Comparison of ENCODE assay signal across 15 mouse cellular contexts in genomic region chr12:70277071-70277939, GRCm38 (mm10). TPM values are rescaled to one million over a fixed set of nuclear protein-coding genes. Genes with fewer than 3 reads are reported as not detected.
DNase-seq lines count a peak whose midpoint lies in the region; ATAC-seq and TF ChIP-seq lines count a peak whose summit lies in the region.
"Had no signal": no experiment of that assay in that cellular context is flagged by ENCODE, and none has a peak within 500 bp of the region (broad histone marks: within the 10 kb centered on the region; RNA-seq: fewer than 3 reads in every experiment).

No protein-coding gene starts in this region.

- no peaks in the 10 kb centered on the region for H3K9me3 ChIP-seq in forebrain, embryonic 12.5 days
- H3K9me3 ChIP-seq in forebrain, embryonic 10.5 days, result no peaks in the 10 kb centered on the region
- no peaks in the 10 kb centered on the region for H3K9me3 ChIP-seq in forebrain, embryonic 15.5 days
- no peaks in the 10 kb centered on the region for H3K9me3 ChIP-seq in hindbrain, embryonic 13.5 days

- no peak for TF ChIP-seq CTCF in left cerebral cortex, adult 2 months (IDR thresholded peaks at IDR 0.05)
- no peak for TF ChIP-seq CTCF in C2C12 (IDR thresholded peaks at IDR 0.05; ENCODE audit: control insufficient read depth, insufficient read depth, insufficient read length)

- H3K79me3 ChIP-seq in C2C12 (ENCODE audit: low read depth), result no peaks in the 10 kb centered on the region

- H3K79me2 ChIP-seq in C2C12 (ENCODE audit: control insufficient read depth, insufficient read depth), result no peaks in the 10 kb centered on the region

- DNase-seq in forebrain, embryonic 10.5 days (ENCODE audit: extremely low spot score, low spot score), result no peak
- no peak for DNase-seq in left cerebral cortex, adult 2 months (ENCODE audit: extremely low spot score in 1 of 2, low spot score in 2 of 2)
- no peak for DNase-seq in left cerebral cortex, postnatal 10 days (ENCODE audit: extremely low spot score in 1 of 2, low spot score in 2 of 2)
- no peak for DNase-seq in lung, postnatal 25 days (ENCODE audit: low spot score)
- DNase-seq: adrenal gland, postnatal 14 days; gastrocnemius, postnatal 10 days; layer of hippocampus, adult 9-11 months; lung, postnatal 4 days had no signal

- no peak overlapping the region for H3K4me3 ChIP-seq in forebrain, embryonic 12.5 days (replicated peaks)
- H3K4me3 ChIP-seq in forebrain, embryonic 10.5 days, result no peak overlapping the region
- no peak overlapping the region for H3K4me3 ChIP-seq in left cerebral cortex, adult 2 months
- H3K4me3 ChIP-seq in C2C12 (ENCODE audit: insufficient read depth, poor library complexity, severe bottlenecking), result no peak overlapping the region
- H3K4me3 ChIP-seq in forebrain, embryonic 15.5 days, result no peak overlapping the region
- H3K4me3 ChIP-seq in hindbrain, embryonic 13.5 days, result no peak overlapping the region

- H3ac ChIP-seq in C2C12 (ENCODE audit: control insufficient read depth, insufficient read length, low read depth), result no peak overlapping the region

- intact Hi-C loops in left cerebral cortex, adult 2 months (cut with DNase I), result no loop called here
- intact Hi-C loops in left cerebral cortex, postnatal 10 days (cut with DNase I), result no loop called here

- H3K9ac ChIP-seq in forebrain, embryonic 12.5 days, result no peak overlapping the region
- no peak overlapping the region for H3K9ac ChIP-seq in forebrain, embryonic 15.5 days (replicated peaks)
- H3K9ac ChIP-seq in hindbrain, embryonic 13.5 days, result no peak overlapping the region
- H3K9ac ChIP-seq: liver, embryonic 14.5 days had no signal

- H3K4me2 ChIP-seq in forebrain, embryonic 12.5 days, result no peak overlapping the region
- H3K4me2 ChIP-seq in forebrain, embryonic 15.5 days (replicated peaks), result no peak overlapping the region
- no peak overlapping the region for H3K4me2 ChIP-seq in hindbrain, embryonic 13.5 days
- H3K4me2 ChIP-seq: heart, embryonic 11.5 days had no signal

- H3K4me1 ChIP-seq in forebrain, embryonic 12.5 days, result no peaks in the 10 kb centered on the region
- peaks cover 3% of the 10 kb centered on the region; the same call in 1 of the 2 replicates for H3K4me1 ChIP-seq in forebrain, embryonic 10.5 days
- H3K4me1 ChIP-seq in forebrain, embryonic 15.5 days, result peaks cover 3% of the 10 kb centered on the region
- peaks cover 9% of the 10 kb centered on the region; the same call in 1 of the 2 replicates for H3K4me1 ChIP-seq in hindbrain, embryonic 13.5 days (replicated peaks)

- no peaks in the 10 kb centered on the region for H3K27me3 ChIP-seq in forebrain, embryonic 12.5 days
- H3K27me3 ChIP-seq in forebrain, embryonic 10.5 days (ENCODE audit: poor library complexity, severe bottlenecking), result no peaks in the 10 kb centered on the region
- H3K27me3 ChIP-seq in C2C12 (ENCODE audit: control insufficient read depth, insufficient read depth, insufficient read length), result peaks cover 32% of the 10 kb centered on the region
- H3K27me3 ChIP-seq in forebrain, embryonic 15.5 days, result no peaks in the 10 kb centered on the region
- H3K27me3 ChIP-seq in hindbrain, embryonic 13.5 days, result no peaks in the 10 kb centered on the region

- H3K27ac ChIP-seq in forebrain, embryonic 12.5 days, result no peak overlapping the region
- H3K27ac ChIP-seq in forebrain, embryonic 10.5 days, result no peak overlapping the region
- H3K27ac ChIP-seq in left cerebral cortex, adult 2 months, result peak overlapping the region; percentile 64
- H3K27ac ChIP-seq in forebrain, embryonic 15.5 days (replicated peaks), result peak overlapping the region; percentile 79
- H3K27ac ChIP-seq in hindbrain, embryonic 13.5 days, result no peak overlapping the region; the same call in 1 of the 2 replicates
- H3K27ac ChIP-seq: liver, embryonic 14.5 days had no signal

- H3K36me3 ChIP-seq in forebrain, embryonic 12.5 days (replicated peaks), result no peaks in the 10 kb centered on the region
- peaks cover 5% of the 10 kb centered on the region; the same call in 1 of the 2 replicates for H3K36me3 ChIP-seq in forebrain, embryonic 10.5 days (replicated peaks)
- H3K36me3 ChIP-seq in C2C12 (ENCODE audit: control insufficient read depth, insufficient read depth), result no peaks in the 10 kb centered on the region
- 0 out of 2 replicates have a peak, but pooled peaks cover 2% of the 10 kb centered on the region for H3K36me3 ChIP-seq in forebrain, embryonic 15.5 days
- peaks cover 25% of the 10 kb centered on the region for H3K36me3 ChIP-seq in hindbrain, embryonic 13.5 days

- 63% methylated on average over 12 of the region's 12 CpGs for WGBS in forebrain, embryonic 12.5 days
- 81% methylated on average over 12 of the region's 12 CpGs for WGBS in forebrain, embryonic 10.5 days
- 50% methylated on average over 12 of the region's 12 CpGs for WGBS in forebrain, embryonic 15.5 days
- WGBS in hindbrain, embryonic 13.5 days, result 62% methylated on average over 12 of the region's 12 CpGs

- ATAC-seq in forebrain, embryonic 12.5 days (ENCODE audit: low FRiP score), result peak; percentile 64; the same call in 1 of the 2 replicates
- ATAC-seq in forebrain, embryonic 15.5 days (replicated peaks), result peak; percentile 90
- ATAC-seq in hindbrain, embryonic 13.5 days (ENCODE audit: low FRiP score), result no peak
- ATAC-seq: intestine, embryonic 16.5 days had no signal

TF ChIP-seq in C2C12, 6 proteins besides CTCF, POLR2A, EP300 and RAD21:
- no peak for TF ChIP-seq CEBPB (IDR thresholded peaks at IDR 0.05; ENCODE audit: low read depth)
- TF ChIP-seq MYOG (IDR thresholded peaks at IDR 0.05; ENCODE audit: control insufficient read depth, extremely low read depth, insufficient read length), result no peak
- TF ChIP-seq USF1 (IDR thresholded peaks at IDR 0.05; ENCODE audit: low read depth), result peak; percentile 60
- TF ChIP-seq MYOD1 (IDR thresholded peaks at IDR 0.05; ENCODE audit: control insufficient read depth, insufficient read length, low read depth), result no peak
- TF ChIP-seq FOSL1 (IDR thresholded peaks at IDR 0.05; ENCODE audit: insufficient read depth, low read length, poor library complexity, severe bottlenecking), result no peak
- no peak for TF ChIP-seq MAX (IDR thresholded peaks at IDR 0.05)

RNA-seq across cellular contexts. Expression of gene Pygl, which starts 46.0 kb away (rescaled TPM):
- polyA plus RNA-seq in forebrain, embryonic 12.5 days (2016; fragmentation: Nextera tagmentation; extraction: Ambion mirVana), result 4.9 and 5.7 TPM in 2 replicates
- polyA plus RNA-seq in forebrain, embryonic 10.5 days (2016; fragmentation: Nextera tagmentation; extraction: Ambion mirVana), result 9.7 and 10.8 TPM in 2 replicates
- 1 to 10 TPM; 3.6 to 3.8 TPM for total RNA-seq in left cerebral cortex, adult 2 months (2021)
- 1 to 10 TPM; 2.9 to 4.4 TPM for total RNA-seq in left cerebral cortex, postnatal 10 days (2021)
- polyA plus RNA-seq in C2C12 (2012; fragmentation: generic; extraction: Trizol), result not detected
- 4.1 and 6.7 TPM in 2 replicates for polyA plus RNA-seq in forebrain, embryonic 15.5 days (2015; fragmentation: Nextera tagmentation; extraction: Ambion mirVana)
- 6.6 and 8.6 TPM in 2 replicates for polyA plus RNA-seq in hindbrain, embryonic 13.5 days (2015; fragmentation: Nextera tagmentation; extraction: Ambion mirVana)

Comparison
In these comparisons a context has a peak if more than half of its experiments do, and no peak if none do; other contexts are left out.
1. H3K27ac ChIP-seq: peak in left cerebral cortex, adult 2 months (single experiment) and forebrain, embryonic 15.5 days (single experiment); none in forebrain, embryonic 12.5 days (single experiment), forebrain, embryonic 10.5 days (single experiment) and hindbrain, embryonic 13.5 days (single experiment).